Mouse (Mus musculus) heart, adult 9 months (tissue): ENCODE results near the gene Spcs1.

ENCODE experiments used
- DNase-seq, 2 experiments: peaks; one replicate each; pipeline ENCODE4 v3.0.0; 2022; ENCODE audit warnings: low spot score in 2 of 2

The Spcs1 gene

GRCm38 (mm10) chr14:30949986-30950385 is 51.5 kb downstream of the Spcs1 start:
- no peak for DNase-seq
